Mouse (Mus musculus) testis, postnatal 10 days (tissue): Measurements from ENCODE around the gene Ncl.
A peak's percentile ranks its signal among the peaks of the same experiment; 100 is the strongest.

Experiments used
- DNase-seq: peaks from one replicate; pipeline ENCODE4 v3.0.0; 2021; ENCODE audit warnings: low spot score

The Ncl gene

DNA sequence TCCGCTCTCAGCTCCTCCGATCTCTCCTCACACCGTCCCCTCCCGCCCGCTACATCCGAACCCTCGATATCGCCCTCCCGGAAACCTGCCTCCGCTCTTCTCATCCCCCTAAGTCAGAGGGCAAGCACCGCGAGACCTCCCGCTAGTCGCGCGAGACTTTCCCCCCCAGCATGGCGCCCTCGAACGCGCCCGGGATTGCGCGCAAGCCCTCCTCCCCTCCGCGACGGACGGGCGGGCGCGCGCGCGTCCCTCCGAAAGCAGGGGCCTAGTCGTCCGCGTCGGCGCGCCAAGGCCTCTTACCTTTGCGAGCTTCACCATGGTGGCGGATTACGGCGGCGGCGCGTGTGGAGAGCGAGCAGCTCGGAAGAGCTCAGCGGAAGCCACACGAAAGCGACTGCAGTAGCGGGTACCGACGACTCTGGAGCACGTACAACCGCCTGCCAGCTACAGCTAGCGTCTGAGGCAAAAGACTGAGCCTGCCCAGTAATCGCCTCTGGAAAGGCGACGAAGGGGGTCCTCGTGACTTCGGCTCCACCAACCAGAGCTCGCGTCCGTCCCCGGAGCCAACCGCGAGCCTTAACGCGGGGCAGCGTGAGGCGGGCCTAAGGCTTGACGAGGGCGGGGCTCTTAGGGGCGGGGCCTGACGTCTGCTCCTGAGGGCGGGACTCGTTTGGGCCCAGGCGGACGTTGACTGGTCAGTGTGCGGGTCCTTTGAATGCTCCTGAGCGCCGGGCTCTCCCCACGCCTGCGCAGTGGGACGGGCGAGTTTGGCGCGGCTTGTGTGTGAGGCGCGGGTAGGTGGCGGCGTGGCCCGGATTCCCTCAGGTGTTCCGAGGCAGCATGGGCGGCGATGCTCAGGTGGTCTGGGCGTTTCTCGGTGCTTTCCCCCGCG lies at the start of gene Ncl:
TSS of gene Ncl (minus strand) at position 495 of the 892 bp plus-strand sequence.
- peak; percentile 98 for DNase-seq

GRCm38 (mm10) chr1:86408515-86408914 lies 49.3 kb upstream of the Ncl start:
- no peak for DNase-seq

- no peak for DNase-seq
These were observed 47.7 kb upstream of the Ncl start for GRCm38 (mm10) chr1:86406914-86407313.

DNA sequence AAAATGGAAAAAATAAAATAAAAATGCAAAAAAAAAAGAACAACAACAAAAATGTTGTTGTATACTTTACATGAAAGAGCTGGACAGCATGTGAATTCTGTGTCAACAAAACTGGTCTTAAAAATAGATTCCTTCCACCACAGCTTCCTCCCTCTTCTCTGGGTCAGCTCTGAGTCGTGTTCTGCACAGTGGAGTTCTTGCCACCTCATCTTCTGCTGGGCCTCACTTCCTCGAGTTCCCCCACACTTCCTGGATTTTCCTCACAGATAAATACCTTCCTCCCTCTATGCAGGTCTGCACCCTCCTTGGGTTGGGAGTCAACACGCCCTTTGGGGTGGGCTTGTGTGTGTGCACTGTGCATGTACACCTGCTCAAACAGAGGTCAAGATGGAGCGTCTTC lies 47.1 kb upstream of the Ncl start:
- DNase-seq = no peak

- peak; percentile 65 for DNase-seq
These were observed 45.6 kb upstream of the Ncl start for GRCm38 (mm10) chr1:86404834-86405233.

DNA sequence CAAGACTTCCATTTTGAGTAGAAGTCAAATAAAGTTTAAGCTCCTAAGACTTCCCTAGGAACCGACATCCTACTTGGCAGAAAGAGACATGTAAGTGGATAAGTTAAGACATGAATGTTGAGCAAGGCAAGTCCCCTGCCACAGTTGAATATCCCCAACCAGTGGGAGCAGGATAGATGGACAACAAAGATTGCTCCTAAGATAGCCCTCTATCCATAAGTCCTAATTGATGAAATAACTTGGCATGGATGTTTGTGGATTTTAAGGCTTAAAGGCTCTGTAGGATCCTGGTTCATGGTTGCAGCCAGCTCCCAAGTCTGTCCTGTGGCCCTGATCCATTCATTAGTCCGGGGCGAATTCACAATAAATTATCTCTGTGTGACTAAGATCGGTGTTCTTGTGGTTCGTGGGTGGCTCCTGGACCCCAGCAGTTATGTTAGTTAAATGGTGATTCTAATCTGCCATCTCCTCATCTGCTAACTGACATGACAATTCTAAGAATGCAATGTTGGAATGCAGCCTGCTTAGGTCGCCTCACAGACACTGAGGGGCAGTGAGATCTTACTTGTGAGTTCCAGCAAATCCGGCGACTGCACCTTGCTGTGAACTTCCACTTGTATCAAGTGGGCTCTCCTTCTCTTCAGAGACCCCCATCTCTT lies 41.0 kb upstream of the Ncl start:
- no peak for DNase-seq

DNA sequence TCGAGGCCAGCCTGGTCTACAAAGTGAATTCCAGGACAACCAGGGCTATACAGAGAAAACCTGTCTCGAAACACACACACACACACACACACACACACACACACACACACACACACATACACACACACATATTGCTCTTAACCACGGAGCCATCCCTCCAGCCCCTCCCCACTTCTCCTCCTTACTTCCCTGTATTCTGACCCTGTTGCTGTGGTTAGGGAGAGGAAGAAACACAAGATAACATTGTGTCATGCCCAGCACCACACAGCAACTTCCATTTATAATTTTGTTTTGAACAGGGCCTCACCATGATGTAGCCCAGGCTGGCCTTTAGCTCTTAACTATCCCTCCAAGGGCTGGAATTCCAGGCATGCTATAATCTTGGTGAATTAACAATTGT lies 40.1 kb upstream of the Ncl start:
- no peak for DNase-seq

DNA sequence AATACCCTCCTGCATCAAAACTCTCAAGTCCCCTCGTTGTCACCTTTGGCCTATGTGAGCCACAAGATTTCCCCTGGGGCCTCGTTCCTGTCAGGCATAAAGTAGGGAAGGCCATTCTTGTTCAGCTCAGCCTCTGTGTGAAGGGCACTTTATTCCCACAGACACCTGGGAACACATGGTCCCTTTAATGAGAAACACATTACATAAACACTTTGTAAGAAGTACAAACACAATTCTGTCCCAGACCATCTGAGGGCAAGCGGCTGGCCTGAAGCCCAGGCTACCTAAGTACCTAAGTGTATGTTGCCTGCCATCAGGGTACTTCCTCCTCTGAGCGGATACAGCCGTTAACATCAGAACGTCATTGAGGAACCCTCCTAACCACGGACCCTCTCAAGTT lies 39.0 kb upstream of the Ncl start:
- no peak for DNase-seq

- DNase-seq = no peak
These were observed 38.4 kb upstream of the Ncl start for GRCm38 (mm10) chr1:86397621-86398020.

DNA sequence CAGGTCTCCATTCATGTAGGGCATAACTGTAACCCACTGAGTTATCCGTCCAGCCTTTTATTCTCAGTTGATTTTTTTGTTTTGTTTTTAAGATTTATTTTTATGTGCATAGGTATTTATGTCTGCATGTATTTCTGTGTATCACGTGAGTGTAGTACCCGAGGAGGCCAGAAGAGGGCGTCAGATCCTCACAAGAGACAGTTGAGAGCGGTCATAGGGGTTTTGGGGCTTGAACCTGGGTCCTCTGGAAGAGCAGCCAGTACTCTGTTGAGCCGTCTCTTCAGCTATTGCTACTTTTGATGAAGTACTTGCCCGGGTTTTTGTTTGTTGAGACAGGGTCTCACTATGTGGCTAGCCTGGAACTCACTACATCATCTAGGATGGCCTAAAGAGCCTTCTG lies 36.7 kb upstream of the Ncl start:
- DNase-seq = no peak

DNA sequence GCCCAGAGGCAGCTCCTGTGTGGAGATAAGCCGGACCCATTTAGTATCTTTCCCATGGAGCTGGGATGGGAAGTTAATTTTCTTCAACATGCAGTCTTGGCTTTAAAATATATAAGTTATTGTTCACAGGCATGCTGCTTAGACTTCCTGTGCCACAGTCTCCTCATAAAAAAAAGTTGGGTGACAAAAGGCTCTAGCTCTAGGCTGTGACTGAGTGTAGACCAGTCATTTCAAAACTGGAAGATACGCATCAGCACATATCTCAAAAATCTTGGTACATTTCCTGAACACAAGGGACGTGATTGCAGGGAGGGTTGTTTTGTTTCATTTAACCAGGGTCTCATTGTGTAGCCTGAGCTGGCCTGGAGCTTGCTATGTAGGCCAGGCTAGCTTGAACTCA lies 35.0 kb upstream of the Ncl start:
- no peak for DNase-seq

DNA sequence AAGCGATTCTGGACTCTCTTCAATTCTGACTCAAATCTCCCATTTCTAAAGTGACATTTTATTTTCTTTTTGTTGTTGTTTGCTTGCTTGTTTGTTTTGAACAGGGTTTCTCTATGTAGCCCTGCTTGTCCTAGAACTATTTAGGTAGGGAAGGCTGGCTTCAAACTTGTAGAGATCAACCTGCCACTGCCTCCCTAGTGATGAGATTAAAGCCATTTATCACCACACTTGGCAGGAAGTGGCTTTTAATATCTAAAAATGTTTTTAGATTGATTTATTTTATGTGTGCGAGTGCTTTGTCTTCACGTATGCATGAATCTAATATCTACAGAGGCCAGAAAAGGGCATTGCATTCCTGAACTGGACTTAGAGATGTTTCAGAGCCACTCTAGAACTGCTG lies 34.0 kb upstream of the Ncl start:
- DNase-seq = no peak

- DNase-seq = no peak
These were observed 32.2 kb upstream of the Ncl start for GRCm38 (mm10) chr1:86391425-86391824.

GRCm38 (mm10) chr1:86389230-86389629 lies 30.0 kb upstream of the Ncl start:
- peak; percentile 88 for DNase-seq

DNA sequence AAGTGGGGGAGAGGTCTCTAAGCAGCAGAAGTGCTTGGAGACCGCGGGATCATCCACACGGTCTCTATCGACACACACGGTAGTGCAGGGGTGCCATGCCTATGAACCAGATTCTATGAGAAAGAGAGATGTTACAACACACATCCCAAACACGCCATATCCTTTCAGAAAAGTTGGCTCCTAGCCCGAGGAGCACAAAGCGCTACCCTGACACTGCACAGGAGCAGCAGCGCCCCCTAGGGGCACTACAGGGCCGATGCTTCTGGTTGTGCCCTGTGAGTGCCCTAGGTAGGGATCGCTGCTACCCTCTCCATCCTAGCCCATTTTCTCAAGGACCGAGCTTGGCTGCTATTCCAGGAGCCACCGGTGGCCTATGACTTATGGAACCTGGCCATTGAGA lies 21.8 kb upstream of the Ncl start:
- DNase-seq = peak; percentile 78

DNA sequence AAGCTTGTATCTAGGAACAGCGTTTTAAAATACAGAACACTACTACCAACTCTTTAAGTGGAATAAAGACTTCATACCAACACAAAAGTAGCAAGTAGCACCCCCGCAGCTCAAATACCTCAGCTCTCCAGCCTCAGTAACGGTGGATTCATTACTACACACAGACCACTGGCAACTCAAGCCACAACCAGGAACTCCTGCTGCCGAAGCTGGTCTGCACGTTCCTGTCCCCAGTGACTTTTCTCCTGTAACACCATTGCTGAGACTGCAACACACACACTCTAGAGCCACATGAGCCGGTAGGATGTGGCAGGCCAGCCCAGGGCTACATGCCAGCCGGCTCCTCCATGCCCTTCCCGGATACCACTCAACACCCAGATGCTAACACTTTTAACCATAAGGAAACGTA lies 20.0 kb upstream of the Ncl start:
- no peak for DNase-seq

- no peak for DNase-seq
These were observed 19.5 kb upstream of the Ncl start for GRCm38 (mm10) chr1:86378662-86379061.

GRCm38 (mm10) chr1:86376354-86376753 lies 17.2 kb upstream of the Ncl start:
- no peak for DNase-seq

DNA sequence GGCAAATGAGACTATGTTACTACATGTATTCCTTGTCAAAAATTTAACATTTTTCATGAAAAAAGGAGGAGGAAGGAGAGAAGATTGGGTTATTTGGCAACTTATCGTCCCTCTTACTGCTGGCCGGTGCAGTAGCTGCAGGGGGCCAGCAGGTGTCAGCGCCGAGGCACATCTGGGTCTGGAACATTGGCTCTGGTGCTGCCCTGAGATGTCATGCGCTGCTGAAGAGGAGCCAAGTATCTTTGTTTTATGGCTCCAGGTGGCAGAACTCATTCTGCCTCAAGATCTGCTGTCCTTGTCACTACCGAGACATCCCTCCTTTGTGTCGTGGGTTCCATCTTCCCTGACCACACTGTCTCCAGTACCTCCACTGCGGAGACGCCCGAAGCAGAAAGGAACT lies 12.8 kb upstream of the Ncl start:
- DNase-seq = peak; percentile 75

DNA sequence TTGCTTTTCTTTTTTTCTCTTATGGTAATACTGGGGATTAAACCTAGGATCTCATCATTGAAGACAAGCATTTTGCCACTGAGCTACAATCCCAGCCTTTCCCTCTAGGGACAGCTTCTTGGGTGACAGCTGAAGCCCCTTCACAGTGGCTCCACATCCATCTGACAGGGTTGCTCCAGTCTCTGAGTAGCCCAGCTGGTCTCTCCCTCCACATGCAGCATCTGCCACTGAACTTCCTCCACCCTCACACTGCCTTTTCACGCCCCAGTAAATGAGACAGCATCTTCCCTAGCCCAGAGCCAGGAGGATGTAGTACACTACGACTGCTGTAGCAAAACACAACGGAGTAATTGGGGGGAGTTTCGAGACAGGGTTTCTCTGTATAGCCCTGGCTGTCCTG lies 8.9 kb upstream of the Ncl start:
- no peak for DNase-seq

GRCm38 (mm10) chr1:86363671-86364070 lies 4.5 kb upstream of the Ncl start:
- no peak for DNase-seq

DNA sequence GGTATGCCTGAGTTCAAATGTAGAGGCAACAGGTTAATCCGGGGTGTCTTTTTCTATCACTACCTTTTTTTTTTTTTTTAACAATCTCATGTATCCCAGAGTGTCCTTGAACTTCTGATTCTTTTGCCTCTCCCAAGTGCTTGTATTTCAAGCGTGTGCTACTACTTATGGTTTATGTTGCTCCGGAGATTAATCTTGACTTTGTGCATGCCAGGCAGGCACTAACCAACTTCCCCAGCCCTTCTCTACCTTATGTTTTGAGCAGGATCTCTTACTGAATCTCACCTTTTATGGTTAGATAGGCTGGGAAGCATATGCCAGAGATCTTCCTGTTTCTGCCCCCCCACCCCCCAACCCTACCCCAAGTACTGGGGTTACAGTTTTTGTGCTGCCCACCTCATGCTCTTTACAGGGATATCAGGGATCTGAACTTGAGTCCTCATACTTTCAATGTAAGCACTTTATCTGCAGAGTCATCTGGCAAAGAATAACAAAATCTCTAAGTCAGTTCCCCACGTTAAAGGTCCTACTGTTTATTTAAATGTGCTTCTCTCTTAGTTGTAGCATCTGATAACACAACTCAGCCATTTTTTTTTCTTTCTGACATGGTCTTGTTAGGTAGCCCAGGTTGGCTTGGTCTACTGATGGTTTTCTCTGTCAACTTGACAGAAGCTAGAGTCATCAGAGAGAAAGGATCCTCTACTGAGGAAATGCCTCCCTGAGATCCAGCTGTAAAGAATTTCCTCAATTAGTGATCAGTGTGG lies 2.8 kb upstream of the Ncl start:
- no peak for DNase-seq

- DNase-seq = no peak
These were observed 1.2 kb upstream of the Ncl start for GRCm38 (mm10) chr1:86360441-86360840.
